Mouse (Mus musculus) midbrain, postnatal 0 days (tissue): Measurements from ENCODE around the gene Ccdc9b. TPM values are rescaled to one million over a fixed set of nuclear protein-coding genes. Genes with fewer than 3 reads are reported as not detected.

ENCODE experiments used
- ATAC-seq: fragments of 200-750 bp; cut with Nextera tagmentation; 2 replicates; pipeline ENCODE4 v1.8.0; 2017; ENCODE audit warnings: moderate number of reproducible peaks, mild to moderate bottlenecking, moderate TSS enrichment, moderate library complexity; ENCODE audit not compliant: low FRiP score
- DNase-seq: peaks from one replicate; pipeline ENCODE4 v3.0.0-alpha.2; 2015; ENCODE audit warnings: low spot score
- H3K27ac ChIP-seq: fragments of 300-500 bp; sonication (generic); 2 replicates; pipeline ENCODE4 v1.5.1; 2014; ENCODE audit warnings: low read depth, mild to moderate bottlenecking, low read length, mixed read lengths
- H3K27me3 ChIP-seq: fragments of 300-500 bp; sonication (generic); 2 replicates; pipeline ENCODE4 v1.6.1; 2014; ENCODE audit warnings: low read length, control low read depth, mixed read lengths; ENCODE audit not compliant: insufficient read depth
- H3K36me3 ChIP-seq: fragments of 300-500 bp; sonication (generic); 2 replicates; pipeline ENCODE4 v1.6.1; 2014; ENCODE audit warnings: low read length, control low read depth, mixed read lengths; ENCODE audit not compliant: insufficient read depth
- H3K4me1 ChIP-seq: fragments of 300-500 bp; sonication (generic); 2 replicates; pipeline ENCODE4 v1.6.1; 2014; ENCODE audit warnings: mild to moderate bottlenecking, control low read depth, antibody characterized with exemption, low read length, mixed read lengths; ENCODE audit not compliant: insufficient read depth
- H3K4me2 ChIP-seq: fragments of 300-500 bp; sonication (generic); 2 replicates; pipeline ENCODE4 v1.6.1; 2014; ENCODE audit warnings: low read depth, mild to moderate bottlenecking, low read length, mixed read lengths; ENCODE audit not compliant: poor library complexity, severe bottlenecking
- H3K4me3 ChIP-seq: fragments of 300-500 bp; sonication (generic); 2 replicates; pipeline ENCODE4 v1.5.1; 2014; ENCODE audit warnings: low read depth, mild to moderate bottlenecking, low read length, moderate library complexity
- H3K9ac ChIP-seq: fragments of 300-500 bp; sonication (generic); replicated peaks from 2 replicates; pipeline ENCODE4 v1.6.1; 2014; ENCODE audit warnings: mild to moderate bottlenecking, low read length, moderate library complexity, mixed read lengths; ENCODE audit not compliant: poor library complexity, severe bottlenecking
- H3K9me3 ChIP-seq: fragments of 300-500 bp; sonication (generic); 2 replicates; pipeline ENCODE4 v1.6.1; 2016; ENCODE audit warnings: low read length, control low read depth
- CTCF ChIP-seq: IDR thresholded peaks from 2 replicates; pipeline ENCODE4 v1.5.1; 2016; ENCODE audit warnings: antibody characterized with exemption, mild to moderate bottlenecking
- WGBS: fragments of 180-500 bp; shearing (Covaris S2); extraction: QIAGEN DNeasy Blood & Tissue Kit; methylation state at CpG from one replicate; pipeline ENCODE4 v1.1.7; 2014; 5-methylcytosine and 5-hydroxymethylcytosine counted together
- polyA plus RNA-seq: library from polyadenylated mRNA; unstranded; fragments of >200 nt; fragmentation: Nextera tagmentation; extraction: Ambion mirVana; gene quantifications from 2 replicates; pipeline ENCODE4 v1.2.1, GENCODE M21; 2015
- total RNA-seq: library from RNA; depleted of rRNA; stranded (reverse); fragments of >200 nt; gene quantifications from 2 replicates; pipeline ENCODE4 v1.2.3, GENCODE M21; 2014

Ccdc9b gene
- total and polyA plus RNA-seq, 2 experiments from 2014 or later: 0.79 to 1.5 TPM

- peaks cover 8% of the 10 kb centered on the region for H3K27me3 ChIP-seq
- no peaks in the 10 kb centered on the region for H3K4me1 ChIP-seq
- H3K36me3 ChIP-seq: no peaks in the 10 kb centered on the region
- H3K9ac ChIP-seq: no peak overlapping the region
- TF ChIP-seq CTCF: no peak
- 56% methylated on average over 4 of the region's 4 CpGs for WGBS
- DNase-seq (no peak), ATAC-seq (no peak)
- H3K27ac ChIP-seq: no peak overlapping the region
- no peak overlapping the region for H3K4me2 ChIP-seq
- no peaks in the 10 kb centered on the region for H3K9me3 ChIP-seq
- no peak overlapping the region for H3K4me3 ChIP-seq
Measured at GRCm38 (mm10) chr2:118729194-118729593, 33.3 kb downstream of the Ccdc9b start.

DNA sequence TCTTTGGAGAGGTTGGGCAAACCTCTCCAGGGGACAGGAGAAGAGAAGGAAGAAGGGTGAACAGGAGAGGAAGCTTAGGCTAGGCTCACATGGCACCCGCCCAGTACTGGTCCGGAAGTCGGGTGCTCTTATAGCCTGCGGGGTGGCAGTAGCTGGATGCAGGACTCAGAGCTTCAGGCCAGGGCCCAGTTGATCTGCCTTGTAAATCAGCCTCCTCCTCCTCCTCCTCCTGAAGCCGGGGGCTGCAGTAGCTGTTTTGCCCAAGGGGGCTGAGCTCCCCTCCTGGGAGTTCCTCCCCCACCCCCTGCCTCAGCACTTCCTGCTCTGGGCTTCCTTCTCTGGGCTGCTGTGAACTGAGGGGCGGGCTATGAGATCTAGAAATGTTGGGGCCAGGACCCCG lies 34.1 kb downstream of the Ccdc9b start, which contains the start of gene Plcb2:
TSS of gene Plcb2 (minus strand) at position 102 of the 400 bp plus-strand sequence.
- no peak for TF ChIP-seq CTCF
- peaks cover 8% of the 10 kb centered on the region for H3K27me3 ChIP-seq
- no peaks in the 10 kb centered on the region for H3K4me1 ChIP-seq
- no peak within 1 kb of the TSS for H3K9ac ChIP-seq
- ATAC-seq: no peak
- 15% methylated on average over 7 of the region's 7 CpGs for WGBS
- H3K4me3 ChIP-seq: no peak within 1 kb of the TSS
- no peak for DNase-seq
- H3K9me3 ChIP-seq: no peaks in the 10 kb centered on the region
- H3K4me2 ChIP-seq: no peak within 1 kb of the TSS
- no peaks in the 10 kb centered on the region for H3K36me3 ChIP-seq
- H3K27ac ChIP-seq: no peak within 1 kb of the TSS

GRCm38 (mm10) chr2:118727911-118728310 lies 34.5 kb downstream of the Ccdc9b start:
- TF ChIP-seq CTCF: no peak
- Histone ChIP-seq H3K27ac (no peak overlapping the region), H3K4me3 (no peak overlapping the region), H3K36me3 (no peaks in the 10 kb centered on the region), H3K4me1 (no peaks in the 10 kb centered on the region), H3K4me2 (no peak overlapping the region), H3K9me3 (no peaks in the 10 kb centered on the region), H3K9ac (no peak overlapping the region), H3K27me3 (peaks cover 8% of the 10 kb centered on the region)
- WGBS: 36% methylated on average over 9 of the region's 9 CpGs
- no peak for DNase-seq
- ATAC-seq: no peak

GRCm38 (mm10) chr2:118726873-118727272 lies 35.6 kb downstream of the Ccdc9b start:
- TF ChIP-seq CTCF: no peak
- H3K27me3 ChIP-seq: peaks cover 3% of the 10 kb centered on the region; the same call in 1 of the 2 replicates
- ATAC-seq (no peak), DNase-seq (no peak)
- H3K9ac ChIP-seq: no peak overlapping the region
- H3K36me3 ChIP-seq: no peaks in the 10 kb centered on the region
- H3K27ac ChIP-seq: no peak overlapping the region
- H3K9me3 ChIP-seq: no peaks in the 10 kb centered on the region
- WGBS: 88% methylated on average over 2 of the region's 2 CpGs
- no peak overlapping the region for H3K4me3 ChIP-seq
- H3K4me2 ChIP-seq: no peak overlapping the region
- no peaks in the 10 kb centered on the region for H3K4me1 ChIP-seq

DNA sequence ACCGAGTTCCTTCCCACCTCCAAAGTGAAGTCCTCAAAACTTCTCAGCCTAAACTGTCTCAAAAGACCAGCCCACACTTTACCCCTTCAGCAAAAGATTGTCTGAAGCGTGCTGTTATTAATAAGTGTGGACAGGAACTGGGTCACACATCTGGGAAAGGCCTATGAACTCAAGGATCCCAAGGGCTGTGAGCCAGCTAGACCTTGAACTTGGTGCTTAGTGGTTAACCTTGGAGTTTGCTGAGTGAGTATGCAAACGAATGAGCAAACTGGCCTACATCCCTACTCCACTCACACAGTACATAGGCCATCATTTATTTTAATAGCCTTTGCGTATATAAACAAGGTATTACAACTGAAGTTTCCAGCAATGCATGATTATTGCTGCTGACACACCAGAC lies 37.0 kb downstream of the Ccdc9b start:
- Histone ChIP-seq H3K4me1 (no peaks in the 10 kb centered on the region), H3K9me3 (no peaks in the 10 kb centered on the region), H3K4me3 (no peak overlapping the region), H3K4me2 (no peak overlapping the region), H3K9ac (no peak overlapping the region), H3K36me3 (no peaks in the 10 kb centered on the region), H3K27ac (no peak overlapping the region), H3K27me3 (peaks cover under 1% of the 10 kb centered on the region; the same call in 1 of the 2 replicates)
- DNase-seq (no peak), ATAC-seq (no peak)
- TF ChIP-seq CTCF: no peak
- WGBS: 84% methylated on average over 4 of the region's 4 CpGs

GRCm38 (mm10) chr2:118723693-118724486 lies 38.6 kb downstream of the Ccdc9b start:
- TF ChIP-seq CTCF: no peak
- WGBS: 82% methylated on average over 15 of the region's 15 CpGs

More at GRCm38 (mm10) chr2:118723693-118724486, 38.6 kb downstream of the Ccdc9b start:
- Histone ChIP-seq H3K36me3 (no peaks in the 10 kb centered on the region), H3K27ac (no peak overlapping the region), H3K4me2 (no peak overlapping the region), H3K4me3 (no peak overlapping the region), H3K9ac (no peak overlapping the region), H3K4me1 (no peaks in the 10 kb centered on the region), H3K27me3 (no peaks in the 10 kb centered on the region), H3K9me3 (no peaks in the 10 kb centered on the region)
- DNase-seq: no peak
- ATAC-seq: no peak
